Mouse (Mus musculus): ENCODE measurements around the gene Pin4.

- TF ChIP-seq CTCF (IDR thresholded peaks at IDR 0.05), result no peak
- TF ChIP-seq EP300 (IDR thresholded peaks at IDR 0.05), result no peak
Observed at GRCm38 (mm10) chrX:102166521-102166920, 47.3 kb downstream of the Pin4 start.

All from lung, postnatal 0 days (tissue).